Mouse (Mus musculus) heart, embryonic 11.5 days (tissue): ENCODE measurements around the gene Cmtr1. TPM values are rescaled to one million over a fixed set of nuclear protein-coding genes. Genes with fewer than 3 reads are reported as not detected.

Experiments used
- ATAC-seq: fragments of 200-750 bp; cut with Nextera tagmentation; replicated peaks from 2 replicates; pipeline ENCODE4 v1.8.0; 2017; ENCODE audit warnings: moderate library complexity; ENCODE audit not compliant: insufficient number of reproducible peaks, low FRiP score, low TSS enrichment
- H3K27ac ChIP-seq: fragments of 300-500 bp; sonication (generic); 2 replicates; pipeline ENCODE4 v1.5.1; 2014; ENCODE audit warnings: mild to moderate bottlenecking, low read depth, low read length
- H3K27me3 ChIP-seq: fragments of 300-500 bp; sonication (generic); 2 replicates; pipeline ENCODE4 v1.6.1; 2014; ENCODE audit warnings: mild to moderate bottlenecking, low read length, mixed read lengths; ENCODE audit not compliant: control insufficient read depth, insufficient read depth
- H3K36me3 ChIP-seq: fragments of 300-500 bp; sonication (generic); 2 replicates; pipeline ENCODE4 v1.6.1; 2014; ENCODE audit warnings: mild to moderate bottlenecking, low read length, moderate library complexity, mixed read lengths; ENCODE audit not compliant: control insufficient read depth, insufficient read depth
- H3K4me1 ChIP-seq: fragments of 300-500 bp; sonication (generic); 2 replicates; pipeline ENCODE4 v1.6.1; 2014; ENCODE audit warnings: low read length; ENCODE audit not compliant: control insufficient read depth, insufficient read depth
- H3K4me2 ChIP-seq: fragments of 300-500 bp; sonication (generic); 2 replicates; pipeline ENCODE4 v1.6.1; 2014; ENCODE audit warnings: mild to moderate bottlenecking, moderate library complexity
- H3K4me3 ChIP-seq: fragments of 300-500 bp; sonication (generic); 2 replicates; pipeline ENCODE4 v1.5.1; 2014; ENCODE audit warnings: low read depth, low read length
- H3K9ac ChIP-seq: fragments of 300-500 bp; sonication (generic); 2 replicates; pipeline ENCODE4 v1.6.1; 2014; ENCODE audit warnings: mild to moderate bottlenecking, low read depth, low read length, moderate library complexity
- H3K9me3 ChIP-seq: fragments of 300-500 bp; sonication (generic); replicated peaks from 2 replicates; pipeline ENCODE4 v1.6.1; 2016; ENCODE audit warnings: low read length; ENCODE audit not compliant: control insufficient read depth
- WGBS: fragments of 180-500 bp; shearing (Covaris S2); extraction: QIAGEN DNeasy Blood & Tissue Kit; methylation state at CpG from one replicate; pipeline ENCODE4 v1.1.7; 2014; ENCODE audit not compliant: insufficient replicate concordance; 5-methylcytosine and 5-hydroxymethylcytosine counted together
- polyA plus RNA-seq: library from polyadenylated mRNA; unstranded; fragments of >200 nt; fragmentation: Nextera tagmentation; extraction: Ambion mirVana; gene quantifications from 2 replicates; pipeline ENCODE4 v1.2.1, GENCODE M21; 2014

Gene Cmtr1
- polyA plus RNA-seq, 1 experiment from 2014 or later, result 99.9 TPM

DNA sequence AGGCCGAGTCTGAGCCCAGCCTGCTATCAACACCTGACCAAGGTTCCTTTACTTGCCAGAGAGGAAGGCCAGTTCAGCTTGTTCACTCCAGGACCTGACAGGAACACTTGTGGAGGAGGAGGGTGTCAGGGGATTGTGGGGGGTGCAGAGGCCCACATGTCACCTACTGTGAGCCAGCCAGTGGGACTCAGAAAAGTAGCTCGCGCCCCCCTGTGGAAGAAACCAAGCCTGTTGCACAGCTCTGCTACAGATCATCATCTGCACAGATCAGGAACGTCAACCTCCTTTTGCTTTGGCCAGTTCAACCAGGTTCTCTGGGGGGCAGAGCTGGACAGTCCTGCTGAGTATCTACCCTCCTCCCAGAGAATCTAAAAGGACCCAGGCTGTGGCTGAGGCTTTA, 94.1 kb downstream of the Cmtr1 start:
- H3K27me3 ChIP-seq, result no peaks in the 10 kb centered on the region
- H3K36me3 ChIP-seq, result no peaks in the 10 kb centered on the region
- H3K27ac ChIP-seq, result no peak overlapping the region
- no peak overlapping the region for H3K4me3 ChIP-seq
- H3K9ac ChIP-seq, result no peak overlapping the region
- H3K4me1 ChIP-seq, result 0 out of 2 replicates have a peak, but pooled peaks cover 2% of the 10 kb centered on the region
- 42% methylated on average over 4 of the region's 4 CpGs for WGBS
- no peaks in the 10 kb centered on the region for H3K9me3 ChIP-seq
- H3K4me2 ChIP-seq, result no peak overlapping the region
- no peak for ATAC-seq

Other genes starting within 250 kb of the Cmtr1 start
- gene Pim1, start 169.8 kb upstream of the Cmtr1 start, polyA plus RNA-seq, result 23.5 and 27.3 TPM in 2 replicates
- gene Gm17657, start 111.0 kb upstream of the Cmtr1 start, polyA plus RNA-seq, result not detected in 2 replicates
- gene Tbc1d22b, start 110.8 kb upstream of the Cmtr1 start, polyA plus RNA-seq, result 10.0 and 12.0 TPM in 2 replicates
- gene Tmem217, start 108.2 kb upstream of the Cmtr1 start, polyA plus RNA-seq, result 0.13 and 0.32 TPM in 2 replicates
- 61.9 and 66.9 TPM in 2 replicates for gene Rnf8, start 45.8 kb upstream of the Cmtr1 start, polyA plus RNA-seq
- 2.3 and 2.9 TPM in 2 replicates for gene Gm28043, start 45.7 kb upstream of the Cmtr1 start, polyA plus RNA-seq
- gene Ccdc167, start 56.4 kb downstream of the Cmtr1 start, polyA plus RNA-seq, result 18.0 and 19.3 TPM in 2 replicates